Mouse (Mus musculus): ENCODE measurements at regions not wholly inside any gene's neighbourhood (a gene's known extent, or its start where the extent isn't known, plus 50 kb on each side); places are given as distances from the start of the nearest gene placed in this dataset.

DNA sequence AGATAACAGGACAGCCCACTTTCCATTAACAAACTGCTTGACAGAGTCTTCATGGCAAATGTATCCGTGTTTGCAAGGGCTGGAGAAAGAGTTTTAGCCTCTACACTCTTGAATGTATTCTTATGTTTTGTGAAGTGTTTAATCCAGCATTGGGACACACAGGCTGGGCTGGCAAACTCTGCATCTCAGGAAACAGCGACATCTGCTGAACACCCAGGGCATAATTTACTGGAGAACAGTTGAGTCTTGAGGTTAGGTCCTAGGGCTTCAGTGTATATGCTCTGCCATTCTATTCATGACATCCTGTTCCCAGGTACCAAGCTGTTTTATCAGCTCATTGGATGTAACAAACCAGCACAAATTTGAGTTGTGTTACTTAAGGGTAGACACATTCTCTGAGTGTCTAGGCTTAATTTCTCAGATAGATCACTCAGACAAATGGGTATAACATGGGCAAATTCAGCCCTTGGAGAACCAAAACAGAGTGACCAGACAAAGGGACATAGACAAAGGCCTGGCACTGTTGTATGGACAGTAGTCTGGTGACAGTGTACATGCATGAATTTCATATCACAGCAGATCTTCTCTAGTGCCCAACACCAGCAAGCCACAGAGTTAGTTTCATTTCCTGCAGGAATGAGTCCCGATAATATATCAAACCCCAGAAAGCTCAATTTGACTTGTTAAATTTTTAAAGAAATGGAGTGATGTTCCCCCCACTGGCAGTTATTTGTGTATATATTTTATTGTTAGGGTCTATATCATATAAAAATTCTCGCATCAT is 477.9 kb downstream of the Bmp2 start:
- Histone ChIP-seq H3K9me3 (ENCODE audit: control insufficient read depth, low read length) (no peaks in the 10 kb centered on the region), H3K27me3 (ENCODE audit: control insufficient read depth, insufficient read depth, low read length) (no peaks in the 10 kb centered on the region), H3K9ac (ENCODE audit: low read length) (no peak overlapping the region), H3K4me3 (ENCODE audit: low read depth, low read length) (no peak overlapping the region), H3K4me2 (no peak overlapping the region), H3K36me3 (ENCODE audit: control insufficient read depth, insufficient read depth, low read length) (no peaks in the 10 kb centered on the region), H3K4me1 (ENCODE audit: control insufficient read depth, insufficient read depth, low read length) (no peaks in the 10 kb centered on the region), H3K27ac (ENCODE audit: low read depth, low read length) (no peak overlapping the region)
- ATAC-seq (ENCODE audit: low FRiP score) (0 out of 2 replicates have a peak, but pooled peaks have one; percentile 62), DNase-seq (ENCODE audit: low spot score, missing footprints) (peak; percentile 86)
- 59% methylated on average over 4 of the region's 4 CpGs for WGBS

DNA sequence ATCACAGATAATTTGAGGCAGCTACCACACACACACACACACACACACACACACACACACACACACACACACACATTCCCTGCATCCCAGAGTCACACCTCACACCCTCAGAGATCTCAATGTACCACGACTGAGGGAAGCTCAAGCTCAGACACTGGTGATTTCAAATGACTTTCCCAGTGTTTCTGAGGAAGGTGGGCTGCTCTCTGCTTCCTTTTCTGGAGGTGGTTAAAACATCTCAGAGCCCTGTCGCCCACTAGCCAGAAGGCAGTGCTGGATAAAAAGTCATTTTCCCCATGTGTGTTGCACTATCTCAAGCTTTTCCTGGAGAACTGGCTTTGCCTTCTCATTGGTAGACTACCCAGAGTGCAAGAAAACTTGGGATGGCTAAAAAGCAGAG is 477.2 kb downstream of the Bmp2 start:
- no peaks in the 10 kb centered on the region for H3K9me3 ChIP-seq (ENCODE audit: control insufficient read depth, low read length)
- H3K4me3 ChIP-seq (ENCODE audit: low read depth, low read length): no peak overlapping the region
- no peak overlapping the region for H3K4me2 ChIP-seq
- 91% methylated on average over 2 of the region's 2 CpGs for WGBS
- H3K27me3 ChIP-seq (ENCODE audit: control insufficient read depth, insufficient read depth, low read length): no peaks in the 10 kb centered on the region
- H3K27ac ChIP-seq (ENCODE audit: low read depth, low read length): no peak overlapping the region
- no peak overlapping the region for H3K9ac ChIP-seq (ENCODE audit: low read length)
- no peaks in the 10 kb centered on the region for H3K36me3 ChIP-seq (ENCODE audit: control insufficient read depth, insufficient read depth, low read length)
- ATAC-seq (ENCODE audit: low FRiP score) (no peak), DNase-seq (ENCODE audit: low spot score, missing footprints) (no peak)
- no peaks in the 10 kb centered on the region for H3K4me1 ChIP-seq (ENCODE audit: control insufficient read depth, insufficient read depth, low read length)

GRCm38 (mm10) chr2:134017109-134017508 is 465.1 kb downstream of the Bmp2 start:
- H3K9ac ChIP-seq (ENCODE audit: low read length): no peak overlapping the region
- H3K27ac ChIP-seq (ENCODE audit: low read depth, low read length): no peak overlapping the region
- H3K36me3 ChIP-seq (ENCODE audit: control insufficient read depth, insufficient read depth, low read length): no peaks in the 10 kb centered on the region
- H3K9me3 ChIP-seq (ENCODE audit: control insufficient read depth, low read length): no peaks in the 10 kb centered on the region
- H3K4me2 ChIP-seq: no peak overlapping the region
- H3K27me3 ChIP-seq (ENCODE audit: control insufficient read depth, insufficient read depth, low read length): no peaks in the 10 kb centered on the region
- DNase-seq (ENCODE audit: low spot score, missing footprints): no peak
- ATAC-seq (ENCODE audit: low FRiP score): peak; percentile 70; the same call in 1 of the 2 replicates
- H3K4me1 ChIP-seq (ENCODE audit: control insufficient read depth, insufficient read depth, low read length): no peaks in the 10 kb centered on the region
- no peak overlapping the region for H3K4me3 ChIP-seq (ENCODE audit: low read depth, low read length)

GRCm38 (mm10) chr2:134003146-134003545 is 451.2 kb downstream of the Bmp2 start:
- no peak for DNase-seq (ENCODE audit: low spot score, missing footprints)
- Histone ChIP-seq H3K27me3 (ENCODE audit: control insufficient read depth, insufficient read depth, low read length) (no peaks in the 10 kb centered on the region), H3K4me1 (ENCODE audit: control insufficient read depth, insufficient read depth, low read length) (no peaks in the 10 kb centered on the region), H3K27ac (ENCODE audit: low read depth, low read length) (no peak overlapping the region), H3K36me3 (ENCODE audit: control insufficient read depth, insufficient read depth, low read length) (no peaks in the 10 kb centered on the region), H3K4me3 (ENCODE audit: low read depth, low read length) (no peak overlapping the region), H3K9me3 (ENCODE audit: control insufficient read depth, low read length) (no peaks in the 10 kb centered on the region), H3K9ac (ENCODE audit: low read length) (no peak overlapping the region), H3K4me2 (no peak overlapping the region)
- WGBS: 85% methylated on average over 1 of the region's 1 CpGs
- ATAC-seq (ENCODE audit: low FRiP score): no peak

DNA sequence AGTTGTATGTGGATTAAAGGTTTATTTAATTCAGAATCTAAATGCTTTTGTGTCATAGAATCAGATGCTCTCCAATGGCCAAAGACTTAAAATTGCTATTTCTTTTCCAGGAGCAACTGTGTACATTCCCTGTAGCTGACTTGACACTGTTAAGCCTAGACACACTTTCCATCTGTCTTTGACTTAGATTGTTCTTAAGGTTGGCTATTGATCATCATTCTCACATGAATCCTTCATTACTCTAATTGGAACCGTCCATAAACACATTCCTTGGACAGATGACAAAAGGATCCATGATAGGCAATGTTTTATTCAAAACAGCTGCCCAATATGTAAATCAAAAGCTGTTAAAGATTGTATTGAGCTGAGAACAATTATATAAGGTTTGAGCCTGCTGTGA is 442.8 kb downstream of the Bmp2 start:
- Histone ChIP-seq H3K36me3 (ENCODE audit: control insufficient read depth, insufficient read depth, low read length) (no peaks in the 10 kb centered on the region), H3K27me3 (ENCODE audit: control insufficient read depth, insufficient read depth, low read length) (no peaks in the 10 kb centered on the region), H3K4me1 (ENCODE audit: control insufficient read depth, insufficient read depth, low read length) (no peaks in the 10 kb centered on the region), H3K4me2 (no peak overlapping the region), H3K9me3 (ENCODE audit: control insufficient read depth, low read length) (no peaks in the 10 kb centered on the region), H3K27ac (ENCODE audit: low read depth, low read length) (no peak overlapping the region), H3K4me3 (ENCODE audit: low read depth, low read length) (no peak overlapping the region), H3K9ac (ENCODE audit: low read length) (no peak overlapping the region)
- WGBS: 47% methylated on average over 1 of the region's 1 CpGs
- DNase-seq (ENCODE audit: low spot score, missing footprints): no peak
- no peak for ATAC-seq (ENCODE audit: low FRiP score)

- Histone ChIP-seq H3K4me1 (ENCODE audit: control insufficient read depth, insufficient read depth, low read length) (no peaks in the 10 kb centered on the region), H3K27ac (ENCODE audit: low read depth, low read length) (no peak overlapping the region), H3K4me3 (ENCODE audit: low read depth, low read length) (no peak overlapping the region), H3K27me3 (ENCODE audit: control insufficient read depth, insufficient read depth, low read length) (no peaks in the 10 kb centered on the region), H3K9me3 (ENCODE audit: control insufficient read depth, low read length) (no peaks in the 10 kb centered on the region), H3K4me2 (no peak overlapping the region), H3K36me3 (ENCODE audit: control insufficient read depth, insufficient read depth, low read length) (no peaks in the 10 kb centered on the region), H3K9ac (ENCODE audit: low read length) (no peak overlapping the region)
- ATAC-seq (ENCODE audit: low FRiP score): no peak
- 83% methylated on average over 9 of the region's 9 CpGs for WGBS
- no peak for DNase-seq (ENCODE audit: low spot score, missing footprints)
Measured at GRCm38 (mm10) chr2:133994337-133994736, 442.4 kb downstream of the Bmp2 start.

DNA sequence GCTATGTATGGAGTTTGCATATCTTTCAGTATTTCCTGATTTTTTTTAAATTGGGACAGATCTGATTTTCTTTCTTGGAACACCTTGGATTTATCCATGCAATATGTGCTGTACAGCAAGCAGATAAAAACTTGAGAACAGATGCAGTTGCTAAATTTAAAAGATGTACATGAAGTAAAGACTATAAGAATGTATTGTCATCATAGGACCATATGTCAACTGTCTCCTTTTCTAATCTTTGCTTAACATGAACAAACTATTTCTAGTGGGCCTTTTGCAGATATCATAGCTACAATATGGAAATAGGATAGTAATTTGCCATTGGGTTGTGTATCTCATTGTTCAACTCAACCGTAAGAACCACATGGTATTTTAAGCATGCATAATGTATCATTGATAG is 435.7 kb downstream of the Bmp2 start:
- Histone ChIP-seq H3K4me2 (no peak overlapping the region), H3K4me3 (ENCODE audit: low read depth, low read length) (no peak overlapping the region), H3K9ac (ENCODE audit: low read length) (no peak overlapping the region), H3K27me3 (ENCODE audit: control insufficient read depth, insufficient read depth, low read length) (no peaks in the 10 kb centered on the region), H3K9me3 (ENCODE audit: control insufficient read depth, low read length) (no peaks in the 10 kb centered on the region), H3K36me3 (ENCODE audit: control insufficient read depth, insufficient read depth, low read length) (no peaks in the 10 kb centered on the region), H3K27ac (ENCODE audit: low read depth, low read length) (no peak overlapping the region), H3K4me1 (ENCODE audit: control insufficient read depth, insufficient read depth, low read length) (no peaks in the 10 kb centered on the region)
- no peak for ATAC-seq (ENCODE audit: low FRiP score)
- no peak for DNase-seq (ENCODE audit: low spot score, missing footprints)
- 97% methylated on average over 1 of the region's 1 CpGs for WGBS
